Mouse (Mus musculus) stomach, embryonic 16.5 days (tissue): ENCODE data around the gene 1700011L22Rik. TPM values are rescaled to one million over a fixed set of nuclear protein-coding genes. Genes with fewer than 3 reads are reported as not detected.

ENCODE experiments used
- ATAC-seq: fragments of 200-750 bp; cut with Nextera tagmentation; 2 replicates; pipeline ENCODE4 v1.8.0; 2017; ENCODE audit warnings: moderate number of reproducible peaks, moderate TSS enrichment; ENCODE audit not compliant: insufficient read depth, low FRiP score
- H3K27ac ChIP-seq: fragments of 300-500 bp; sonication (generic); 2 replicates; pipeline ENCODE4 v1.5.1; 2014; ENCODE audit warnings: low read length
- H3K27me3 ChIP-seq: fragments of 300-500 bp; sonication (generic); 2 replicates; pipeline ENCODE4 v1.6.1; 2014; ENCODE audit warnings: low read length, control low read depth, mixed read lengths; ENCODE audit not compliant: control insufficient read depth, insufficient read depth
- H3K36me3 ChIP-seq: fragments of 300-500 bp; sonication (generic); 2 replicates; pipeline ENCODE4 v1.6.1; 2014; ENCODE audit warnings: low read length; ENCODE audit not compliant: control insufficient read depth, insufficient read depth
- H3K4me1 ChIP-seq: fragments of 300-500 bp; sonication (generic); 2 replicates; pipeline ENCODE4 v1.6.1; 2014; ENCODE audit warnings: low read length, control low read depth, mixed read lengths; ENCODE audit not compliant: control insufficient read depth, insufficient read depth
- H3K4me2 ChIP-seq: fragments of 300-500 bp; sonication (generic); 2 replicates; pipeline ENCODE4 v1.6.1; 2014; ENCODE audit warnings: low read depth, low read length, mixed read lengths
- H3K4me3 ChIP-seq: fragments of 300-500 bp; sonication (generic); replicated peaks from 2 replicates; pipeline ENCODE4 v1.5.1; 2014; ENCODE audit warnings: mild to moderate bottlenecking, low read length
- H3K9ac ChIP-seq: fragments of 300-500 bp; sonication (generic); 2 replicates; pipeline ENCODE4 v1.6.1; 2014; ENCODE audit warnings: low read length
- H3K9me3 ChIP-seq: fragments of 300-500 bp; sonication (generic); replicated peaks from 2 replicates; pipeline ENCODE4 v1.6.1; 2016; ENCODE audit warnings: low read length, control low read depth; ENCODE audit not compliant: control insufficient read depth
- WGBS: fragments of 180-500 bp; shearing (Covaris S2); extraction: QIAGEN DNeasy Blood & Tissue Kit; methylation state at CpG from one replicate; pipeline ENCODE4 v1.1.7; 2014; 5-methylcytosine and 5-hydroxymethylcytosine counted together
- polyA plus RNA-seq: library from polyadenylated mRNA; unstranded; fragments of >200 nt; fragmentation: Nextera tagmentation; extraction: Ambion mirVana; gene quantifications from 2 replicates; pipeline ENCODE4 v1.2.1, GENCODE M21; 2015

1700011L22Rik gene
- polyA plus RNA-seq, 1 experiment from 2014 or later, result not detected

GRCm38 (mm10) chr8:79226046-79226445, 22.3 kb downstream of the 1700011L22Rik start:
- no peak overlapping the region for H3K27ac ChIP-seq
- 71% methylated on average over 3 of the region's 3 CpGs for WGBS
- H3K4me2 ChIP-seq, result no peak overlapping the region
- H3K4me3 ChIP-seq, result no peak overlapping the region
- no peak for ATAC-seq
- H3K36me3 ChIP-seq, result no peaks in the 10 kb centered on the region
- 0 out of 2 replicates have a peak, but pooled peaks cover 3% of the 10 kb centered on the region for H3K9me3 ChIP-seq
- 0 out of 2 replicates have a peak, but pooled peaks cover 2% of the 10 kb centered on the region for H3K4me1 ChIP-seq
- H3K9ac ChIP-seq, result no peak overlapping the region
- H3K27me3 ChIP-seq, result no peaks in the 10 kb centered on the region

DNA sequence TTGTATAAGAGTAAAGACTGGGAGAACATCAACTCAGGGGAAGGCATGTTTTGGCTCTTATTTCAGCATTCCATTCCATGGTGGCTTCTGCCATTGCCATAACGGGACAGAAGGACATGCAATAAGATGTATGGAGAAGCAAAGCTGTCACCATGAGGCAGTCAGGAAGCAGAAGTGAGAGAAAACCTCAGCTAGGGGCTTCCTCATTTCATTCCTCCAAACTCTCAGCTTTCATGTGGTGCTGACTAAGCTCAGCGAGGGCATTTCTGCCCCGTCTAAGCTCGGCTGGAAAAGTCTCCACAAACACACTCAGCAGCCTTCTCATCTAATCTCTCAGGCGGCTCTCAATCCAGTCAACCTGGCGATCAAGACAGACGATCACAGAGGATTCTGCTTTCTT, 22.8 kb downstream of the 1700011L22Rik start:
- Histone ChIP-seq H3K27ac (no peak overlapping the region), H3K36me3 (no peaks in the 10 kb centered on the region), H3K4me2 (no peak overlapping the region), H3K9ac (no peak overlapping the region), H3K4me1 (0 out of 2 replicates have a peak, but pooled peaks cover 2% of the 10 kb centered on the region), H3K4me3 (no peak overlapping the region), H3K9me3 (0 out of 2 replicates have a peak, but pooled peaks cover 3% of the 10 kb centered on the region), H3K27me3 (no peaks in the 10 kb centered on the region)
- WGBS, result 63% methylated on average over 7 of the region's 7 CpGs
- ATAC-seq, result no peak

DNA sequence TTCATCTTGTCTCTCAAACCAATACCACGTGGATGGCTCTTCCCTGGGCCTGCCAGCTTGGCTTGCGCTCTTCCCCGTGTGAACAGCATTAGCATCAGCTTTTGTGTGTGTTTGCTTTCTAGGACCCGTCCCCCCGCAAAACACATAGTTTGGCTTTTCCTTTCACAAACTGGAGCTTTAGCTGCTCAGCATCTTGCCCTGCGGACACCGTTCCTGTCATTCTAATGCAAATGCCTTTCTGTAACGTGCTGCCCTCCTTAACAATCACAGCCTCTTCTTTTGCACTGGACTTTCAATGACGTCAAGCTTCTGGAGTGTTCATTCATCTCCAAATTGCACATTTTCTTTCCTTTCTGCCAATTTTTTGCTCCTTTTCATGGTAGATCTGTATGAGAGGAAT, 24.0 kb downstream of the 1700011L22Rik start:
- no peak overlapping the region for H3K9ac ChIP-seq
- 0 out of 2 replicates have a peak, but pooled peaks cover 2% of the 10 kb centered on the region for H3K4me1 ChIP-seq
- no peak overlapping the region for H3K4me3 ChIP-seq
- no peak overlapping the region for H3K4me2 ChIP-seq
- 0 out of 2 replicates have a peak, but pooled peaks cover 3% of the 10 kb centered on the region for H3K9me3 ChIP-seq
- WGBS, result 90% methylated on average over 9 of the region's 9 CpGs
- H3K27ac ChIP-seq, result no peak overlapping the region
- ATAC-seq, result no peak
- no peaks in the 10 kb centered on the region for H3K36me3 ChIP-seq
- H3K27me3 ChIP-seq, result no peaks in the 10 kb centered on the region

- no peak for ATAC-seq
- Histone ChIP-seq H3K36me3 (no peaks in the 10 kb centered on the region), H3K9ac (no peak overlapping the region), H3K4me3 (no peak overlapping the region), H3K27me3 (no peaks in the 10 kb centered on the region), H3K4me2 (no peak overlapping the region), H3K4me1 (0 out of 2 replicates have a peak, but pooled peaks cover 2% of the 10 kb centered on the region), H3K27ac (no peak overlapping the region), H3K9me3 (no peaks in the 10 kb centered on the region)
- 62% methylated on average over 5 of the region's 5 CpGs for WGBS
These were observed 25.6 kb downstream of the 1700011L22Rik start for GRCm38 (mm10) chr8:79222752-79223141.

GRCm38 (mm10) chr8:79222106-79222751, 26.1 kb downstream of the 1700011L22Rik start:
- H3K27ac ChIP-seq, result no peak overlapping the region
- H3K9me3 ChIP-seq, result no peaks in the 10 kb centered on the region
- H3K27me3 ChIP-seq, result no peaks in the 10 kb centered on the region
- H3K9ac ChIP-seq, result no peak overlapping the region
- H3K4me1 ChIP-seq, result 0 out of 2 replicates have a peak, but pooled peaks cover 2% of the 10 kb centered on the region
- no peaks in the 10 kb centered on the region for H3K36me3 ChIP-seq
- WGBS, result 50% methylated on average over 5 of the region's 5 CpGs
- H3K4me3 ChIP-seq, result no peak overlapping the region
- no peak overlapping the region for H3K4me2 ChIP-seq
- no peak for ATAC-seq

DNA sequence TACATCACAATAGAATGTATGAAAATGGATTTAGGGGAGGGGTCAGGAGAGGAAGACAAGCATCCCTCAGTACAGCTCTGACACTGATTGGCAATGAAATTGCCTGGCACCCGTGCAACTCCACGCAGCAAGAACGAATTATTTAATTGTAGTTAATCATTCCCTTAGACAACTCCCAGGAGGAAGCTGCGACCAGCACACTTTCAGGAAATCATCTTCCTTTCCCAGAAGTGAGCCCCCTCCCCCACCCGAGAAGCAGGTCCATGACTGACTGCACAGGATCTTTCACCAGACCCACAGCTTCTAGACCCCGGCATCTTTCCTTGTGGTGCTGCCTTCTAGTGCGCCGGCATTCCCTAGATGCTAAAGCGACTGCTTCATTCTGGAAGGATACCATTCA, 36.7 kb downstream of the 1700011L22Rik start:
- WGBS, result 73% methylated on average over 9 of the region's 9 CpGs
- Histone ChIP-seq H3K4me2 (no peak overlapping the region), H3K27me3 (no peaks in the 10 kb centered on the region), H3K4me1 (peaks cover 25% of the 10 kb centered on the region), H3K27ac (no peak overlapping the region), H3K4me3 (no peak overlapping the region), H3K36me3 (no peaks in the 10 kb centered on the region), H3K9me3 (no peaks in the 10 kb centered on the region), H3K9ac (no peak overlapping the region)
- ATAC-seq, result no peak

- Histone ChIP-seq H3K9me3 (no peaks in the 10 kb centered on the region), H3K4me3 (peak overlapping the region; percentile 44), H3K27ac (peak overlapping the region; percentile 95), H3K4me1 (peaks cover 25% of the 10 kb centered on the region), H3K4me2 (peak overlapping the region; percentile 76), H3K36me3 (no peaks in the 10 kb centered on the region), H3K9ac (peak overlapping the region; percentile 76), H3K27me3 (no peaks in the 10 kb centered on the region)
- WGBS, result 8% methylated on average over 27 of the region's 27 CpGs
- ATAC-seq, result peak; percentile 75
These were observed 38.6 kb downstream of the 1700011L22Rik start for GRCm38 (mm10) chr8:79209641-79210358.

- Histone ChIP-seq H3K4me2 (peak overlapping the region; percentile 76), H3K9ac (peak overlapping the region; percentile 76), H3K27me3 (no peaks in the 10 kb centered on the region), H3K36me3 (no peaks in the 10 kb centered on the region), H3K9me3 (no peaks in the 10 kb centered on the region), H3K27ac (peak overlapping the region; percentile 95), H3K4me1 (peaks cover 25% of the 10 kb centered on the region), H3K4me3 (peak overlapping the region; percentile 44)
- WGBS, result 15% methylated on average over 15 of the region's 15 CpGs
- ATAC-seq, result peak; percentile 84
These were observed 39.4 kb downstream of the 1700011L22Rik start for GRCm38 (mm10) chr8:79208691-79209640.
